Mouse (Mus musculus) olfactory bulb, adult 2 months (tissue): ENCODE data around the gene Oasl1.

Source experiments
- CTCF ChIP-seq: fragments of 200-500 bp; IDR thresholded peaks from 2 replicates; pipeline ENCODE4 v1.5.1; 2012; ENCODE audit warnings: low read depth, mild to moderate bottlenecking, low read length, moderate library complexity; ENCODE audit not compliant: insufficient read depth
- POLR2A ChIP-seq: fragments of 200-500 bp; IDR thresholded peaks from 2 replicates; pipeline ENCODE4 v1.6.1; 2012; ENCODE audit warnings: mild to moderate bottlenecking, low read depth, low read length, moderate library complexity; ENCODE audit not compliant: insufficient read depth

GRCm38 (mm10) chr5:114951279-114951880 lies 28.3 kb downstream of the Oasl1 start:
- TF ChIP-seq CTCF (no peak), POLR2A (no peak)
